Mouse (Mus musculus): ENCODE data around the gene Rpgrip1l. TPM values are rescaled to one million over a fixed set of nuclear protein-coding genes. Genes with fewer than 3 reads are reported as not detected.

Gene Rpgrip1l
- total RNA-seq, 1 experiment from 2014 or later: 1.6 TPM

DNA sequence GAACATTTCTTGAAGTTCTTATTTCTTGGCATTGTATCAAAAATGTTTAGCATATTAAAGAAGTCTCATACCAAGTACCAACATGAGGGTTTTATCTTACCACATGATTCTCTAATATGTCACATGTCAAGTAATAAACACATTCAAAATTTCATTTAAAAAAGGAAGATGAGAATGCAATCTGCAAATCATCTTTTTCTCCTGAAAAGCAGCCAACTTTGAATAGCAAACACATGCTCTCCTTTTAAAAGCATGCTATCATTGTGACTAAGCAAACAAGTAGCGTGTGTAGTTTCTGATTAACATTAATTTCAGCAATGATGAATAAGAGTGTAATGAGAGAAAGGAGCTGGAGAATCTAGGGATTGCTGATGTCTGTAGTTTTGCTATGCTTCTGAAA is 29.2 kb downstream of the Rpgrip1l start:
- no peak for ATAC-seq (replicated peaks; ENCODE audit: insufficient number of reproducible peaks, low FRiP score, low TSS enrichment, poor library complexity, severe bottlenecking)

DNA sequence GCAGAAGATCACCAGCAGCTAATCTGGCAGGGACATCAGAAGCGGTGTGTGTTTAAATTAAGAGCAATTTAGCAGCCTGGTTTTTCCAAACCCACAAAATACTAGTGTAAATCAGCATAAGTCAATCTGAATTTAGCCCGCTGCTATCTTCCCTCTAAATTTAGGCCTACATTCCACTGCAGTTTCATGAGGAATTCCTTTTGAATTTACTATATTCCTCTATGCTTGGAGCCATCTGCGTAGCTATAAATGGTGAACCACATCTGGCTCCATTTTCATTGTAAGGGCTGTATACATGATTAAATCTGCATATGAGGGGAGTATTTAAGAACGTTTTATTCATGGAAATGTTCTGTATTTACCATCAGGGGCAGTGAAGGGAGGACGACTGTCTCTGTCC is 30.4 kb downstream of the Rpgrip1l start:
- no peak for ATAC-seq (replicated peaks; ENCODE audit: insufficient number of reproducible peaks, low FRiP score, low TSS enrichment, poor library complexity, severe bottlenecking)

DNA sequence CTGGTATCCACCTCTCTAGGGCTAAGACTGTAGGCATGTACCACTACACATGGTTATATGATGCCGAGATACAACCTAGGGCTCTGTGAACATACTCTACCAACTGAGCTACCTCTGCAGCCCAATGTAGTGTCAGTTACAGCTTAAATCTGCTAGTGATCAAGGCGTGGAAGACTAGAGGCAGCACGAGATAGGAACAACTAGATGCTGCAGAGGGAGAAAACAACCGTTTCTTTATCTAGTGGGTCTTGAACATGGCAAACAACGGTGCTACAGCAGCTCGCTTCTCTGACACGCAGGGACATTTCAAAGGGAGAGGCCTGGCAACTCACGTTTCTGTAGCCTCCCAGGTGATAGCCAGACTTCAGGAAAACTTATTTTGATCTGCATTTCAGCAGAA is 31.5 kb downstream of the Rpgrip1l start:
- no peak for ATAC-seq (replicated peaks; ENCODE audit: insufficient number of reproducible peaks, low FRiP score, low TSS enrichment, poor library complexity, severe bottlenecking)

DNA sequence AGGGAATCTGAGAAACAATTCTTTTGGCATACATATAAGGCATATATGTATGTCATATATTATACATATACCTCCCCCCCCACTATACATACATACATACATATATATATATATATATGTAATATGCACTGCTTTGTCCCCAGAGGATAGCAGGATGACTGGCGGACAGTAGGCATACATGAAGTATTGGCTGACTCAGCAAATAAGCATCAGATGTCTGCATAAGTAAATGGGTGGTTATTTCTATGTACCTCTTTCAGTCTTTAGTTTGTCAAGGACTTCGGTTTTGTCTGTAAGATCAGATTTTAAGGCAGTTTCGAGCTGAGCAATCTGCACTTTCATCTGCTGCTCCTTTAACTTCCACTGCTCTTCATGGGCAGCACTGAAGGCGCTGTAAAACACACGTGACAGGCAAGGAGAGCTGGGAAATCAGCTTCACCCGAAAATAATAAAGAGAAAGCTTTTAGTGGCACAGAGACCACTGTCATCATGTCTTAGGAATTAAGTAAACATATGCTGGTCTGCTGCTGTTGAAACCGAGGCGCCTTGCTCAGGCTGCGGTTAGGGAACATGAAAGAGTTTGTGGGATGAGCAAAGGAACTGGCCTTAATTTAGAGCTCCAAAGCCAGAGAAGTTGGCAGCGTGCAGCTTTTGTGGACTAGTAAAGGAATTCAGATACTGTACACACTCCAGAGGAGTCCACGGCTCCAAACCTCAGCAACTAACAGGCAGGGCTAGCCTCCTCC is 32.4 kb downstream of the Rpgrip1l start:
- no peak for ATAC-seq (replicated peaks; ENCODE audit: insufficient number of reproducible peaks, low FRiP score, low TSS enrichment, poor library complexity, severe bottlenecking)

DNA sequence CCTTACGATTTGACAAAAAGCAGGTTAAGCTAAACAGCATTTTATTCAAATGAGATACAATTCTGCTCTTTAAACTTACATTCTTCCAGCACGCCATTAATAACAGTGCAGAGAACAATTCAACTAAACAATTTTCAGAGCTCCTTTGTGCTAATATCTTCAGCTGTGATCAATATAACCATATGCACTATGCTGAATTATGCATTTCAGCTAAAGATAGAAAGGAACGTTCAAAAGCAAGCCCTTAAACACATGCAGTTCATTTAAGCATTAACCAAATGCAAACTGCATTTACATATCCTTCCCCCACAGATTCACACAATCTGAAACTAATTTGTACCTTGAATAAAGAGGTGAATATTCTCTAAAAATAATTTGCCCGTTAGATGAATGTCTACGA is 35.0 kb downstream of the Rpgrip1l start:
- ATAC-seq (replicated peaks; ENCODE audit: insufficient number of reproducible peaks, low FRiP score, low TSS enrichment, poor library complexity, severe bottlenecking): no peak

DNA sequence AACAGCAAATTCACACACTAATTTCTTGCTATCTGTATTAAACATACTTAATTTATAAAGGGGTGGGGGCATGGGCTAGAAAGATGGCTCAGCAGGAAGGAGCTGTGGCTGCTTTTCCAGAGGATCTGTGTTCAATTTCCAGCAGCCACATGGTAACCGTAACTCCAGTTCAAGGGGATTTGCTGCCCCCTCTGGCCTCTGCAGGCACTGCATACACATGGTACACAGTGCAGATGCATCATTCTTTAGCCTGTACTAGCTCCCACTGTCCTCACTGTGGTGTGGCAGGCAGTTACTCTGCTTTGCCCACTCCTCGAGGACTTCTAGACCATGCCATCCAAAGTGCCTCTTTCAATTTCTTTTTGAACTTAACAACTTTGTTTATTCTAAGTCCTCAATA is 36.7 kb downstream of the Rpgrip1l start:
- ATAC-seq (replicated peaks; ENCODE audit: insufficient number of reproducible peaks, low FRiP score, low TSS enrichment, poor library complexity, severe bottlenecking): no peak

DNA sequence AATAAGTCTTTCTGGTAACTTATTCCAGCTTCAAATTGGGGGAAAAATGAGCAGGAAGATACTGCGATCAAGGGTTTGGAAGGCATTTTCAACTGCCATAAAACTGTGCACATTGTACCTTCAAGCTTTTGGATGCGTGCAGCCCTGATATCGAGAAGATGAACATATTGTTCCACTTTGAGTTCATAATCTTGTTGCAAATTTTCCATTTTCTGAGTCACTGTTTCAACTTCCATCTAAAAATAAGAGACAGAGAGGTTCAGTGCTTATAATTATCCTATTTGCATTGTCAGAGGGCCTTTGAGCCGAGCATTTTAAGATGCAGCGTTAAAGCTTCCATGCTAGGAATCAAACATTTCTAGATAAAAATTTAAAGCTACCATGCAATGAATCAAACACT is 39.6 kb downstream of the Rpgrip1l start:
- ATAC-seq (replicated peaks; ENCODE audit: insufficient number of reproducible peaks, low FRiP score, low TSS enrichment, poor library complexity, severe bottlenecking): no peak

DNA sequence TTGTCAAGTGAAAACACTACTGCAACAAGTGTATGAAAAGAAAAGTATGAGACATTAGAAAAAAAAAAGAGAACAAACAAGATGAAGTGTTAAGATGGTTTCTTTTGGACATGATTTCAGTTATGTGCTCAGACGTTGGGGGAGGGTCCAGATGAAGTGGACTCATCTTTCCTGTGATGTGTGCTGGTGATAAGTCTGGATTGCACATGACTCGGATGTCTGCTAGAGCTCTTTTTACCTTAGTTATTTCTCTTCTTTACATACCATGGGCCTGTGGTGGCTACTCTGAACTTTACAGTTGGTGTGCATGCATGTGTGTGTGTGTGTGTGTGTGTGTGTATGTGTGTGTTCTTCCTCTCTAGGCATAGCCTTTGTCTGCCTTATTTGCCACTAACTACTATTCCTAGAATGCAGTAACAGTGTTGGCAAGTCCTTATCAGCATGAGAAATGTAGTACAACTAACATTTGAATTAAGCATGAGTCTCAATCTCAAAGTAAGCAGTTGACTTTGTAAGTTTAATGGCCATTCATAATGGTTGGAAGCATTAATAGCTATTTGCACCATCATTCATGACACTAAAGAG is 43.6 kb downstream of the Rpgrip1l start:
- no peak for ATAC-seq (replicated peaks; ENCODE audit: insufficient number of reproducible peaks, low FRiP score, low TSS enrichment, poor library complexity, severe bottlenecking)

DNA sequence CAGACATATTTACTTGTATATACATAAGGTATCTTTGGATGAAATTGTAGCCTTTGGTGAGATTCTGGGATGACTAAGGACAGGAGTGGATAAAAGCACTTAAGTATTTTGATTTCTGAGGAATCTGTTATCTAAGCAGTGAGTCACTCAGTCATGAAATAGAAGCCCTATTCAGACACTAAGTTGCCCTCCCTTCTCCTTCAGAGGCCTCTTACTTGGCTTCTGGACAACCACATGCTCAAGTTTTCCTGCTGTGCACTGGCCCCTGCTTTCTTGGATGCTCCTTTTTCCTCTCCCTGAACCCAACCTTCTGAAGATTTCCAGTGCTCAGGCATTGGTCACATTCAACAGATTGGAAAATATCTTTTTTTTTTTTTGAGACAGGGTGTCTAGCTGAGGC is 48.5 kb downstream of the Rpgrip1l start:
- ATAC-seq (replicated peaks; ENCODE audit: insufficient number of reproducible peaks, low FRiP score, low TSS enrichment, poor library complexity, severe bottlenecking): no peak

DNA sequence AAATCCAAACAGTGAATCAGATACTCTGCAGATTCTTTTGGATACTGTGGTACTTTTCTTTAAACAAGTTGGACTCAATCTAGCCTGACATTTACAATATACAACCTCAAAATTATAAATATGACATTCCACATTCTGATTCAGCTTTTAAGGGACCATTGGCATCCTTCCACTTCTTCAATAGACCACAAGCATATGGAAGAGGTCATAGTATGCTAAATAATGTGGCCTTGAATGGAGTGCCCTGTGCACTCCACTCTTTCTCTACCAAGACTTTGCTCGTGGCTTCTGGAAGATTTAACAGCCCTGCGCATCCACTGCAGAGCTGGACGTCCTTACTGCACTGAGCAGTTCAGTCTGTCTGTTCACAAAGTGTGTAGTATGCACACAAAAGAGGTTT is 49.1 kb downstream of the Rpgrip1l start:
- no peak for ATAC-seq (replicated peaks; ENCODE audit: insufficient number of reproducible peaks, low FRiP score, low TSS enrichment, poor library complexity, severe bottlenecking)

DNA sequence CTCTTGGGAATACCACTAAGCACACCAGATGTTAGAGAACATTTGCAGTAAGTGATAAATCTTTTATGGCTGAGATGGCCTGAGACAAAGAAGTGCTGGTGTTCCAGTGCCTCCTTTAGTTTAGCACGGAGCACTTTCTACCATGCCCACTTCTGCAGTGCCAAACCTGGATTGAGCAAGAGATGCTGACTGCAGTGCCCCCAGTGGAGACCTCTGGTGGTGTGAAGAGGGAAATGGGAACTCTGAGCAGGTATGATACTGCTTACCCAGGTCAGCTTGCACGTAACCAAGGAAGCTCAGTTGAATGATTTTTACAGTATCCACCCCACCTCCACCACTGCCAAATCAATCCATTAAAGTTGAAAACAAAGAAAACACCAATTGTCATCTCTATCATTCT is 51.5 kb downstream of the Rpgrip1l start:
- ATAC-seq (replicated peaks; ENCODE audit: insufficient number of reproducible peaks, low FRiP score, low TSS enrichment, poor library complexity, severe bottlenecking): no peak

DNA sequence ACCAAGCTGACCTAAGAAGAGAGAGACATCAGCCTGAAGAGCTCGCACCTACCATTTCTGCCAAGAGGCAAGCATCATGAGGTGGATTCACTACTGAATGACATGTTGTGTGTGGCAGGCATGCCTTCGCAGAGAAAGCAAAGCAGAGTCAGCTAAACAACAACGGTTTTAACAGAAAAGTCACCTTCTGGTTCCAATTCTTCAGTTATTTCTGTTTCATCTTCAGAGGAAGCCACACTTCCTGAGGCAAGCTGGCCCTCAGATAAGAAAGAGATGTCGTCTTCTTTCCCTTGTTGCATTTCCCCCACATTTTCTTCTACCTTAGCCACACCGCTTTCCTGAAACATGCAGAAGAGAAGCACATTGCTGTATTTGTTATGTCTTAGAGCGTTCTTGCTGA is 62.1 kb downstream of the Rpgrip1l start:
- ATAC-seq (replicated peaks; ENCODE audit: insufficient number of reproducible peaks, low FRiP score, low TSS enrichment, poor library complexity, severe bottlenecking): no peak

DNA sequence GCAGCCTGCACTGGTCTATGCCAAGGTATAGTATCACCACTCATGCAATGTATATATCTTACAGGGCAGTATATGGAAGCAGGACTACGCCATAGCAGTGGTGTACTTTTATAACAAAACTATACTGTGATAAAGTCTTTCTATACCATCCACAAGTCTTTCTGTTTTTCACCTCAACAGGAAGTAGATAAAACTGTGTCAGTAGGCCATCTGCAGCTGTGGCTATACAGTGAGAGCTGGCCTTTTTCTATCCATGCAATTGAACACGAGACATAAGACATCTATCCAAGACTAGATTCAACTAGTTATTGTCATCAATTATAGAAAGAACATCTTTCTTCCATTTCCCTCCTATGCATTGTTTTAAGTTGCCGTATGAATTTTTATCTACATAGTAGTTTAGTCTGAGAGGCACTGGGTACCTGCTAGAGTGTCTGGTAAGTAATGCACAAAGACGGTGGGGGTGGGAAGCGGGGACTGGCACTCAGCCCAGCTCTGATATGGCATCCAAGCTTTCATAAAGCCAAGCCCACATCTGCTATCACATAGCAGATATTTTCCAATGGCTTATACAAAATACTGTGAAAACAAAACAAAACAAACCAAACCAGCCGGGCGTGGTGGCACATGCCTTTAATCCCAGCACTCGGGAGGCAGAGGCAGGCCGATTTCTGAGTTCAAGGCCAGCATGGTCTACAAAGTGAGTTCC is 63.1 kb downstream of the Rpgrip1l start:
- no peak for ATAC-seq (replicated peaks; ENCODE audit: insufficient number of reproducible peaks, low FRiP score, low TSS enrichment, poor library complexity, severe bottlenecking)

DNA sequence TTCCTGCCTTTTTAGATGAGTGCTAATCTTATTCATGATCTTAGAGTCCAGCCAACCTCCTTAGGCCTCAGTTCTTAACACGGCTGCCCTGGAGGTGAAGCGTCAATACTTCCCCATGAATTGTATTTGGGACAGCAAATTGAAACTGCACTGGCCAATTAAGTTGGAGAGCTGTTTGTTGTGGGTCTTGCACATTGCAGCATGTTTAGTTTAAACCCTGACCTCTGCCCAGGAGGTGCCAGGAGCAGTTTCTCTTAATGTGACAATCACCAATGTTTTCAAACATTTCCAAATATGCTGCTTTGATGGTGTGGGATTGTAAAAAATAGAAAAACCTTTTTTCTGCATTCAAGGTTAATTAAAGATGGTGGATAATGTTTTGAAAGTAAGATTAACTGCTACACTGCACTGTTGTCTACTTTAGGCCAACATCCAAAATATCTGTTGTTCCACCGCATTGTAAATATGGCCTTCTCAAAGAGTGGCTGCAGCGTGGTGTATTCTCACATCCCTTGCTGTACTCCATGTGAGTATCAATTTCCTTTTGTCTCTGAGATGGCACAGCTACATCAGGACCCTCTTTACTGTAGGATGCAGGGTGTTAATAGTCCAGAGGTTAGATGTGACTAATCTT is 67.1 kb downstream of the Rpgrip1l start:
- no peak for ATAC-seq (replicated peaks; ENCODE audit: insufficient number of reproducible peaks, low FRiP score, low TSS enrichment, poor library complexity, severe bottlenecking)

DNA sequence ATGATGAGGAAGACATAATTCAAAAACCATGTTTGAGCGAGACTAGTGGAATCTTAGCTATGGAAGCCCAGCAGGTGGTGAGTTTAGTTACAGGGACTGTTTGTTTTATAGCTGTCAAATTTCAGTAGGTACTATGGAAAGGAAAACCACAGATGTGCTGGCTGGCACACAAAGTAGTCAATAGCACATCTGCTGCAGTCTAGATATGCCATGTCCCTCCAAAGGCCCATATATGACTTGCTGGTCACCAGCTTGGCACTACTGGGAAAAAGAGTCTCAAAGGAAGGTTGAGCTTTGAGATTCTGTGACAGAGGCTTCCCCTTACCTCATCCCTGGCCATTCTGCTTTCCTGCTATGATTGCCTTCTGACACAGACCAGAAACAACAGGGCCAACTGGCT is 70.3 kb downstream of the Rpgrip1l start:
- no peak for ATAC-seq (replicated peaks; ENCODE audit: insufficient number of reproducible peaks, low FRiP score, low TSS enrichment, poor library complexity, severe bottlenecking)

DNA sequence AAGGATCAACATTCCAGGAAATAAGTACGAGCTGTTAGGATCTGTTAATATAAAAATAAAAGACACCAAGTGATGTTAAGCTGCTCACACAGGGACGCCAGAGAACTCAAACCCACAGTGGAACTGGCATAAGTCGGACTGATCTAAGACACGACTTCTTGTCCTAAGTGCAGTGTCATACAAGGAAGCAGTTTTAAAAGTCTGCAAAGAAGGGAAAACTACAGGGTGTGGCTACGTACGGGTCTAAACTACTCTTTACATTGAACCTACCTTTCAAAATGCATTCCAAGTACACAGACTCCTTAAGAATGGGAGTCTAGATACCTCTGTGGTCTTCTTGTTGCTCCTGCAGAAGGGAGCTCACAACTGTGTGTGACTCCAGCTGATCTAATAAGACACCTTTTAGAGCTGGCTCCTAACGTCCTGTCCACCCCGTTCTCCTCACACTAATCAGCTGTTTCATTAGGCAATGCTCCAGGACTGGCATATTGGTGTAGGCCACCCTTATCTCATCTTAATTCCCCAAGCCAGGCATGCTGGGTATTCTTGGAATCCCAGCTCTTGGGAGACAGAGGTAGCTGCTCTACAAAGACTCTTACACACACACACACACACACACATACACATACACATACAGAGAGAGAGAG is 71.1 kb downstream of the Rpgrip1l start:
- no peak for ATAC-seq (replicated peaks; ENCODE audit: insufficient number of reproducible peaks, low FRiP score, low TSS enrichment, poor library complexity, severe bottlenecking)

DNA sequence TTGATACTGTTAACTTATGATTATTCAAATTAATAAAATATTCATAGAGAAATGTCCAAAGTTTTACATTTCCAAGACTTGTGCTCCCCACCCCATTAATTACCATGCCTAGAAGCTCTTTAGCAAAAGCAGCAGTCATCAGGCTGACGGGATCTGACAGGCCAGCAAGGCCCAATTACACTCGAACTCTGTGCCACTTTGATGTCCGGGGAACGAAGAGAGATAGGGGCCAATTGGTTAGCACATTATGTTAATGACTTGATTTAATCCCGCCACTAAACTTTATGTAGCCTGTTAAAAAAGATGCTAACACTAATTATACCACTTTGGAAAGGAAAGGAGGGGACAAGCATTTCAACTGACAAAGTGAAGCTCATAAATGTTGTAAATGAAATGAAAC is 71.7 kb downstream of the Rpgrip1l start:
- no peak for ATAC-seq (replicated peaks; ENCODE audit: insufficient number of reproducible peaks, low FRiP score, low TSS enrichment, poor library complexity, severe bottlenecking)

DNA sequence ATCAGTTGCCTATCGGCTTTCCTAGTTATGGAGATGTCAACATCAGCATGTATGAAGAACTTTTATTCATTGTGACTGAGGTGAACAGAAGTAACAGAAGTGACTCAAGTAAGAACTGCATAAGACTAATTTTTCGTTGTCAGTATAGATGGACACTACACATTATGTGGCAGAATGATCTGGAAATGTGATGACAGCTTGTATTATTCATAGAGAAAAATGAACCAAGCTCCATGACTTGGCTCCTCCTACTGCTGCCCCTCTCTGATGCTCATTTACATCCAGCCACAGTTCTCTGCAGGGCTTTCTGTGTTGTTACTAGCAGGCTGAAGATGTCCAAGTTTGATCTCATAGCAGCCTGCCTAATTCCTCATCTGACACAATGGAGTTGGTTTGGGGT is 75.9 kb downstream of the Rpgrip1l start:
- no peak for ATAC-seq (replicated peaks; ENCODE audit: insufficient number of reproducible peaks, low FRiP score, low TSS enrichment, poor library complexity, severe bottlenecking)

DNA sequence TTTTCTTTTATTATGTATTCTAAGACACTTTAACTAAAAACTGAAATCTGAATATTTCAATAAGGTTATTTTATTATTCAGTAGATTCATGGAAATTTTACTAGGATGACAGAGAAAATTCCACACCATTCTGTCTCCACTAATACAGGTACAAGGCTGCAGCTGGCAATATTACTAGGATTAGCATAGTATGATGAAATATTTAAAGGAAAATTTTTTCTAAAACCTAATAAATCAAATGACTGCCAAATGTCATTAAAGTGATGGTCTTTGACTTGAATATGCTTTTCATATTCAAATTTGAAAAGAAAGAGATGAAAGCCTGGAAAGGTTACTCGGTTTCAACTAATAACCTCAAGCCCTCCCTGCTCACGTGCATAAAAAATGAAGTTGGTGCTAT is 79.0 kb downstream of the Rpgrip1l start:
- ATAC-seq (replicated peaks; ENCODE audit: insufficient number of reproducible peaks, low FRiP score, low TSS enrichment, poor library complexity, severe bottlenecking): no peak

Measured in monocyte, adult 5-6 weeks (primary cell).